Mouse (Mus musculus) G1E (cell line): ENCODE results near the gene Ttc25. TPM values are rescaled to one million over a fixed set of nuclear protein-coding genes. Genes with fewer than 3 reads are reported as not detected.

Experiments
- ATAC-seq: 2 replicates; pipeline ENCODE4 v1.8.0; 2016; ENCODE audit warnings: mild to moderate bottlenecking; ENCODE audit not compliant: insufficient number of reproducible peaks, poor library complexity, low FRiP score, severe bottlenecking; ENCODE audit errors: extremely low read depth
- DNase-seq: peaks from one replicate; pipeline ENCODE4 v3.0.0; 2012; ENCODE audit warnings: low spot score
- H3K27me3 ChIP-seq: 2 replicates; pipeline ENCODE4 v1.6.1; 2012; ENCODE audit warnings: mild to moderate bottlenecking, low read length, inconsistent platforms; ENCODE audit not compliant: insufficient read depth
- H3K36me3 ChIP-seq: replicated peaks from 2 replicates; pipeline ENCODE3; 2012; ENCODE audit warnings: mild to moderate bottlenecking, inconsistent platforms
- H3K4me1 ChIP-seq: 2 replicates; pipeline ENCODE4 v1.6.1; 2012; ENCODE audit warnings: low read depth, low read length, inconsistent platforms, mixed read lengths; ENCODE audit not compliant: insufficient read depth
- H3K4me3 ChIP-seq: 2 replicates; pipeline ENCODE4 v1.5.1; 2012; ENCODE audit warnings: low read depth, mild to moderate bottlenecking, inconsistent platforms, low read length, moderate library complexity, mixed read lengths
- H3K9me3 ChIP-seq: replicated peaks from 2 replicates; pipeline ENCODE4 v1.6.1; 2012; ENCODE audit warnings: inconsistent platforms
- CTCF ChIP-seq: IDR thresholded peaks from 2 replicates; pipeline ENCODE4 v1.5.1; 2012; ENCODE audit warnings: low read depth, low read length, inconsistent platforms, mixed read lengths
- GATA1 ChIP-seq: IDR thresholded peaks from 2 replicates; pipeline ENCODE4 v1.6.1; 2012; ENCODE audit warnings: borderline replicate concordance, low read length, inconsistent platforms, mixed read lengths
- GATA2 ChIP-seq: IDR thresholded peaks from 2 replicates; pipeline ENCODE4 v1.6.1; 2012; ENCODE audit warnings: low read depth, low read length, inconsistent platforms, borderline replicate concordance
- POLR2AphosphoS5 ChIP-seq: IDR thresholded peaks from 2 replicates; pipeline ENCODE4 v1.6.1; 2012; ENCODE audit warnings: low read depth, low read length, inconsistent platforms; ENCODE audit not compliant: insufficient replicate concordance
- TAL1 ChIP-seq: conservative IDR thresholded peaks from 2 replicates; pipeline ENCODE4 v1.6.1; 2012; ENCODE audit warnings: low read depth, low read length, inconsistent platforms, mixed read lengths
- polyA plus RNA-seq: library from polyadenylated mRNA; stranded (reverse); fragments of >175 nt; gene quantifications from 2 replicates; pipeline ENCODE4 v1.2.3, GENCODE M21; 2012
- total RNA-seq, 2 experiments: library from RNA; stranded (forward) in 1 of 2; stranded (reverse) in 1 of 2; fragments of 200-1000 nt in 1 of 2; fragments of >200 nt in 1 of 2; fragmentation: Nextera tagmentation in 1 of 2; gene quantifications; 2 replicates each; pipeline ENCODE4 v1.2.3; 2014 to 2017

Ttc25 gene
- total and polyA plus RNA-seq, 3 experiments = 0.21 to 0.60 TPM; not detected in 1

DNA sequence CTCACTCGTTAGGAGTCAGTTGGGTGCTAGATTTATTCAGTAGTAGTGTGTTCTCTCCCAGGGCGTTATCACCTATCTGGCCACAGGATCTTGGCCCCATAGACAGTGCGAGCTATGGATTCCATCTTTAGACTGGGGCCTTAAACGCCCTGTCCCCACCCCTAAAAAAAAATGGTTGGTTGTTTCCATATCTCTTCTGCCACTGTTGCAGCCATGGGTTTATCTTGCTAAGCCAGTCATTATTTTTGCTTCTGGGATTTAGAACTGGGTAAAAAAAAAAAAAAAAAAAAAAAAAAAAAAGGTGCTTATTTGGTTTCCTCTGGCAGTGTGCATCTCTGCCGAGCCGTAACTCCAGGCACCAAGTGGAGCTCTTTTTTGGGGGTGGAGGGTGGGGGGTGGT is 19.3 kb downstream of the Ttc25 start:
- TF ChIP-seq POLR2AphosphoS5 (no peak), GATA1 (no peak), TAL1 (no peak), CTCF (no peak), GATA2 (no peak)
- ATAC-seq (no peak), DNase-seq (no peak)

DNA sequence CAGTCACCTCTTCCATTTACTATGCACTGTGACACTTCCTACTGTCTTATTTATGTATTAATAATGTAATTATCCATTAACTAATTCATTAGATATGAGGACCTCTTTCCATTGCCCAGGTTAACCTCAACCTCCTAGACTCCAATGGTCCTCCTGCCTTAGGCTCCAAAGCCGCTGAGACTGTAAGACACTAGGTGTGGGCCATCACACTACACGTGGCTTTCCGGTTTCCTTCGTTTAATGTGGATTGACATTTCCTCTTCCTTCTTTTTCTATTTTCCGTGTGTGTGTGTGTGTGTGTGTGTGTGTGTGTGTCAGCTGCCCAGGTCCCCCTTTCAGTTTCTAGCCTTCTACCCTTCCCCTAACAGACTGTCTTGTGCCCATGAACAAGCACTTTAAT is 21.8 kb downstream of the Ttc25 start:
- Histone ChIP-seq H3K4me3 (no peak overlapping the region), H3K9me3 (no peaks in the 10 kb centered on the region), H3K4me1 (peaks cover 17% of the 10 kb centered on the region), H3K36me3 (no peaks in the 10 kb centered on the region), H3K27me3 (peaks cover 44% of the 10 kb centered on the region)
- DNase-seq (no peak), ATAC-seq (no peak)
- TF ChIP-seq TAL1 = no peak
- TF ChIP-seq GATA2 = no peak
- no peak for TF ChIP-seq GATA1
- no peak for TF ChIP-seq CTCF
- TF ChIP-seq POLR2AphosphoS5 = no peak

More for the DNA sequence above, 19.3 kb downstream of the Ttc25 start:
- Histone ChIP-seq H3K27me3 (peaks cover 43% of the 10 kb centered on the region), H3K4me3 (no peak overlapping the region), H3K9me3 (no peaks in the 10 kb centered on the region), H3K36me3 (no peaks in the 10 kb centered on the region), H3K4me1 (peaks cover 5% of the 10 kb centered on the region)

DNA sequence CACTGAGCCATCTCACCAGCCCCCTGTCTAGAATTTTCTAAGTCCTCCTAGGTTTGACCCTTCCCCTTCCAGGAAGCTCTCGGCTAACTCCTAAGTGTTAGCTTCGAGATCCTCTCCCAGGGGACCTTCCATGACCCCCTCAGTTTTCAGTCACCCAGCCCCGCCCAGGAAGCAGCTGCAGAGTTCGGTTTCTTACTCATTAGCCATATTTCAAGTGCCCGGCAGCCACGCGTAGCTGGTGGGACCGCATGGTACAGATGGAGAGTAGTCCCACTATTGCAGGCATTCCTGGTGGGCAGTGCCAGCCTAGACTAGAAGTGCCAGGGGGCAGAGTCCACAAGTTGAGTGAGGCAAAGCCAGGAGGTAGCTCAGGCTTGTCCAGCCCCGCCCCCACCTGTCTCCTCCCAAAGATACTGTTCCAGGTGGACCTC is 22.4 kb downstream of the Ttc25 start:
- H3K4me1 ChIP-seq = peaks cover 17% of the 10 kb centered on the region
- no peak overlapping the region for H3K4me3 ChIP-seq
- H3K36me3 ChIP-seq = no peaks in the 10 kb centered on the region
- no peak for DNase-seq
- H3K27me3 ChIP-seq = peaks cover 42% of the 10 kb centered on the region
- no peak for ATAC-seq
- H3K9me3 ChIP-seq = no peaks in the 10 kb centered on the region
- no peak for TF ChIP-seq GATA1
- no peak for TF ChIP-seq POLR2AphosphoS5
- no peak for TF ChIP-seq GATA2
- no peak for TF ChIP-seq CTCF
- no peak for TF ChIP-seq TAL1

- no peaks in the 10 kb centered on the region for H3K36me3 ChIP-seq
- peaks cover 17% of the 10 kb centered on the region for H3K4me1 ChIP-seq
- H3K27me3 ChIP-seq = peaks cover 34% of the 10 kb centered on the region
- H3K4me3 ChIP-seq = no peak overlapping the region
- DNase-seq (no peak), ATAC-seq (no peak)
- TF ChIP-seq TAL1 = no peak
- H3K9me3 ChIP-seq = no peaks in the 10 kb centered on the region
These were observed 23.3 kb downstream of the Ttc25 start for GRCm38 (mm10) chr11:100568692-100569091.

- H3K27me3 ChIP-seq = peaks cover 27% of the 10 kb centered on the region
- H3K36me3 ChIP-seq = no peaks in the 10 kb centered on the region
- no peaks in the 10 kb centered on the region for H3K9me3 ChIP-seq
- TF ChIP-seq POLR2AphosphoS5 (no peak), TAL1 (no peak), GATA1 (no peak)
- peaks cover 19% of the 10 kb centered on the region for H3K4me1 ChIP-seq
- ATAC-seq (no peak), DNase-seq (no peak)
- no peak overlapping the region for H3K4me3 ChIP-seq
These were observed 24.4 kb downstream of the Ttc25 start for GRCm38 (mm10) chr11:100569789-100570188.

- Histone ChIP-seq H3K4me3 (no peak overlapping the region), H3K4me1 (peaks cover 27% of the 10 kb centered on the region)
- no peak; the same call in 1 of the 2 replicates for ATAC-seq
These were observed 25.2 kb downstream of the Ttc25 start for GRCm38 (mm10) chr11:100570430-100571201.

More at GRCm38 (mm10) chr11:100570430-100571201, 25.2 kb downstream of the Ttc25 start:
- peak; percentile 46 for DNase-seq
- Histone ChIP-seq H3K27me3 (peaks cover 25% of the 10 kb centered on the region), H3K36me3 (no peaks in the 10 kb centered on the region), H3K9me3 (no peaks in the 10 kb centered on the region)
- peak; percentile 80 for TF ChIP-seq CTCF
- TF ChIP-seq GATA1 = no peak
